Mouse (Mus musculus) midbrain, embryonic 11.5 days (tissue): ENCODE data around the gene Lmcd1. TPM values are rescaled to one million over a fixed set of nuclear protein-coding genes. Genes with fewer than 3 reads are reported as not detected.

ENCODE experiments used
- ATAC-seq: fragments of 200-750 bp; cut with Nextera tagmentation; 2 replicates; pipeline ENCODE4 v1.8.0; 2017; ENCODE audit warnings: moderate TSS enrichment, moderate library complexity; ENCODE audit not compliant: low FRiP score
- DNase-seq: peaks from one replicate; pipeline ENCODE4 v3.0.0; 2015; ENCODE audit warnings: low spot score; ENCODE audit errors: missing footprints
- H3K27ac ChIP-seq: fragments of 300-500 bp; sonication (generic); 2 replicates; pipeline ENCODE4 v1.5.1; 2014; ENCODE audit warnings: low read depth, low read length
- H3K27me3 ChIP-seq: fragments of 300-500 bp; sonication (generic); 2 replicates; pipeline ENCODE4 v1.6.1; 2014; ENCODE audit warnings: mild to moderate bottlenecking, low read length, moderate library complexity, mixed read lengths; ENCODE audit not compliant: control insufficient read depth, insufficient read depth
- H3K36me3 ChIP-seq: fragments of 300-500 bp; sonication (generic); 2 replicates; pipeline ENCODE4 v1.6.1; 2014; ENCODE audit warnings: mild to moderate bottlenecking, low read length, moderate library complexity, mixed read lengths; ENCODE audit not compliant: control insufficient read depth, insufficient read depth
- H3K4me1 ChIP-seq: fragments of 300-500 bp; sonication (generic); 2 replicates; pipeline ENCODE4 v1.6.1; 2014; ENCODE audit warnings: low read length; ENCODE audit not compliant: control insufficient read depth, insufficient read depth
- H3K4me2 ChIP-seq: fragments of 300-500 bp; sonication (generic); 2 replicates; pipeline ENCODE4 v1.6.1; 2014; ENCODE audit warnings: mild to moderate bottlenecking, moderate library complexity
- H3K4me3 ChIP-seq: fragments of 300-500 bp; sonication (generic); 2 replicates; pipeline ENCODE4 v1.5.1; 2014; ENCODE audit warnings: low read depth, low read length
- H3K9ac ChIP-seq: fragments of 300-500 bp; sonication (generic); 2 replicates; pipeline ENCODE4 v1.6.1; 2014; ENCODE audit warnings: low read length
- H3K9me3 ChIP-seq: fragments of 300-500 bp; sonication (generic); 2 replicates; pipeline ENCODE4 v1.6.1; 2016; ENCODE audit warnings: low read length; ENCODE audit not compliant: control insufficient read depth
- WGBS: fragments of 180-500 bp; shearing (Covaris S2); extraction: QIAGEN DNeasy Blood & Tissue Kit; methylation state at CpG from one replicate; pipeline ENCODE4 v1.1.7; 2014; 5-methylcytosine and 5-hydroxymethylcytosine counted together
- polyA plus RNA-seq: library from polyadenylated mRNA; unstranded; fragments of >200 nt; fragmentation: Nextera tagmentation; extraction: Ambion mirVana; gene quantifications from 2 replicates; pipeline ENCODE4 v1.2.1, GENCODE M21; 2014

Gene Lmcd1
- polyA plus RNA-seq, 1 experiment from 2014 or later: 3.0 TPM

DNA sequence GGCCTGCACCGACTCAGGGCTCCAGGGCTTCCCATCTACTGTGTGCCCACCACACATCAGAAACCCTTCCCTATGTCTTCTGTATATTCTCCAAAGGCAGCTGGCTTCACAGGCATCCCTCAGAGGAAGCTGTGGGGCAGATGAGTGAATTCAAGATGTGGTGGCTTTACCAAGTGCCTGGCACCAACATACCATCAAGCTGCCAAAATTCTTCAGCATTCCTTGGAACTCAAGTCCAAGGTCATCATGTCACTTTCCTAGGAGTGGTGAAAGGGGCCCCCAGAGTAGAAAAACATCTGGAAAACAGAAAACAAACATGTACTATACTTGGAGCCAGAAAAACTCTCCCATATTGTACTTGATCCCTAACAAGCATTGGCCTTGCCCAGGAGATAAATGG lies 85.8 kb downstream of the Lmcd1 start:
- no peak for DNase-seq
- Histone ChIP-seq H3K9ac (no peak overlapping the region), H3K4me1 (no peaks in the 10 kb centered on the region), H3K27me3 (no peaks in the 10 kb centered on the region), H3K9me3 (no peaks in the 10 kb centered on the region), H3K4me2 (no peak overlapping the region), H3K27ac (no peak overlapping the region), H3K36me3 (no peaks in the 10 kb centered on the region), H3K4me3 (no peak overlapping the region)
- WGBS: 93% methylated on average over 1 of the region's 1 CpGs
- no peak for ATAC-seq

DNA sequence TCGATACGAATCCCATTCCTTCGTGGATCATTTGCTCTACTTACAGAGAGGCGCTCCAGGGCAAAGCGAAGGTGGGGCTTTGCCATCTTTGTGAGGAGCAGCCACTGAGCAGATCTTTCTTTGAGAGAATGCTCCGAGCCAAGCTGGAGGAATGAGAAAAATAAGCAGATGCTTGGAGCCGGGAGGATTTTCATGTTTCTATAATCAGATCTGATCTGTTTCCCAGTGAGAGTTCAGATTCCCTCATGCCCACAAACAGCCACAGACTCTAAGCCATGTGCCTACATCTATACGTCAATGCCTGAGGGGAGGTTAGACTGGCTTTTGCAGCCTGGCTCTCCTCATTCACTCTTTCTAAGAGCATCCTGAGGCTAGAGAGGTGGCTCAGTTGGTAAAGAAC lies 87.1 kb downstream of the Lmcd1 start:
- no peak overlapping the region for H3K9ac ChIP-seq
- WGBS: 83% methylated on average over 8 of the region's 8 CpGs
- DNase-seq (peak; percentile 75), ATAC-seq (peak; percentile 27; the same call in 1 of the 2 replicates)
- no peaks in the 10 kb centered on the region for H3K9me3 ChIP-seq
- no peak overlapping the region for H3K4me3 ChIP-seq
- H3K27ac ChIP-seq: no peak overlapping the region
- no peaks in the 10 kb centered on the region for H3K4me1 ChIP-seq
- no peaks in the 10 kb centered on the region for H3K36me3 ChIP-seq
- H3K4me2 ChIP-seq: no peak overlapping the region
- no peaks in the 10 kb centered on the region for H3K27me3 ChIP-seq

DNA sequence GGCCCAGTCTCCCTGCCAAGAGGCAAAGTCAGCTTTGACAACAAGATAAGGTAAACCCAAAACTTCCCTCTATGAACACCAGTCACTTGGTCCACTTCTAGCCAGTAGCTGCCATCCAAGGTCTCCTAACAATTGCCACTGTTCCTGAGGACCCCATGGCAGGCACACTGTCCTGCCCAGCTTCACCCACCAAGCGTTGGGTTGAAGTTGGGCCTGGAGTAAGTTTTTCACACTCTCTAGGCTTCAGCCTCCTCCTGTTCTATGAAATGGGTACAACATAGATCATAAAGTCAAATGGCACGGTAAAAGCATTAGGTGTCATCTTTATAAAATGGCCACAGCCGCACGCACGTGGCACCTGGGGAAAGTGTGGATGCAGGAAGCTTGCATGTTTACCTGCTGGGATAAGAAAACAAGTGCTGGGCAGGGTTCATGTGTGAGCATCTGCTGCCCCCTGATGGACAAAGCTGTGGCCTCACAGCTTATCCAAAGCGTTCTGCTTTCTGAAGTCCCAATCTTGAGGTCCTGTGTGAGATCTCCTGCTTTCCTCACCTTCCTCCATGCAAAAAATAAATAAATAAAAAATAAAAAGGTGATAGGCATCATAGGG lies 88.9 kb downstream of the Lmcd1 start:
- no peaks in the 10 kb centered on the region for H3K27me3 ChIP-seq
- H3K9ac ChIP-seq: no peak overlapping the region
- ATAC-seq (peak; percentile 56), DNase-seq (peak; percentile 86)
- no peak overlapping the region for H3K4me3 ChIP-seq
- 51% methylated on average over 6 of the region's 6 CpGs for WGBS
- no peak overlapping the region for H3K4me2 ChIP-seq
- H3K36me3 ChIP-seq: no peaks in the 10 kb centered on the region
- no peak overlapping the region for H3K27ac ChIP-seq
- no peaks in the 10 kb centered on the region for H3K4me1 ChIP-seq
- no peaks in the 10 kb centered on the region for H3K9me3 ChIP-seq

DNA sequence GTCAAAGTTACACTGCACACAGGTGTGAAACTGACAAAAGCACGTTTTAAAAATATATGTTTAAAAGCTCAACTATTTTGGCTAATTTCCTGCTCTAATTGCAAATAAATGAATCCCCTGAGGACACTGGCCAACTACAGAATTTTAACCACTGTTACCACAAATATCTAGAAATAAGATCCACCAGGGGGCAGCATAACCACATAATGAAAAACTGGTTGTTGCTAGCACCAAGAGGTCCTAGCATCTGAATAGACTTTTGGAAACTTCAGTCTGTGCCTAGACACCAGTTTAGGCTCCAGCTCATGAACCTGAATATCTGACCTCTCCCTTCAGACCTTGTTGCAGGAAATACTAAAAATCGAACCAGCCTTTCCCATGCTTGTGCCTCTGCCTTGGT lies 91.0 kb downstream of the Lmcd1 start:
- no peaks in the 10 kb centered on the region for H3K36me3 ChIP-seq
- H3K4me2 ChIP-seq: no peak overlapping the region
- no peaks in the 10 kb centered on the region for H3K4me1 ChIP-seq
- no peaks in the 10 kb centered on the region for H3K9me3 ChIP-seq
- WGBS: 43% methylated on average over 2 of the region's 2 CpGs
- no peak overlapping the region for H3K27ac ChIP-seq
- H3K4me3 ChIP-seq: no peak overlapping the region
- DNase-seq (peak; percentile 93), ATAC-seq (no peak)
- no peaks in the 10 kb centered on the region for H3K27me3 ChIP-seq
- no peak overlapping the region for H3K9ac ChIP-seq

DNA sequence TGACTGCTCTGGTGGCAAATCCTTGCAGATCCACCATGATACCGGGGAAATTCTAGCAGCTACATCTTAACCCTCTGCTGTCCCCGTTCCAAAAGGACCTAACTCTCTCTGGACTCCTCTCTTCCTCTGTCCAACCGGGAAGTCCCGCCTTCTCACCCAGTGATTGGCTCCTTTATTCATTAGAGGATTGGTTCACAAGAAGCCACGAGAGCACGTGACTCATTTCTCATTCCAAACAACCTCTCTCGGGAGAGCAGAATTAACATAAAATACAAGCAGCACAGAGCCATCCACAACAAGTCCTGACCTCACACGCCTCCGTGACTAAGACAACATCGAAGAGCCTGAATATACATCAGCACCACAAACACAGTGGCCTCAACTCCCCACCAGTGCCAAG lies 91.7 kb downstream of the Lmcd1 start:
- H3K36me3 ChIP-seq: no peaks in the 10 kb centered on the region

DNA sequence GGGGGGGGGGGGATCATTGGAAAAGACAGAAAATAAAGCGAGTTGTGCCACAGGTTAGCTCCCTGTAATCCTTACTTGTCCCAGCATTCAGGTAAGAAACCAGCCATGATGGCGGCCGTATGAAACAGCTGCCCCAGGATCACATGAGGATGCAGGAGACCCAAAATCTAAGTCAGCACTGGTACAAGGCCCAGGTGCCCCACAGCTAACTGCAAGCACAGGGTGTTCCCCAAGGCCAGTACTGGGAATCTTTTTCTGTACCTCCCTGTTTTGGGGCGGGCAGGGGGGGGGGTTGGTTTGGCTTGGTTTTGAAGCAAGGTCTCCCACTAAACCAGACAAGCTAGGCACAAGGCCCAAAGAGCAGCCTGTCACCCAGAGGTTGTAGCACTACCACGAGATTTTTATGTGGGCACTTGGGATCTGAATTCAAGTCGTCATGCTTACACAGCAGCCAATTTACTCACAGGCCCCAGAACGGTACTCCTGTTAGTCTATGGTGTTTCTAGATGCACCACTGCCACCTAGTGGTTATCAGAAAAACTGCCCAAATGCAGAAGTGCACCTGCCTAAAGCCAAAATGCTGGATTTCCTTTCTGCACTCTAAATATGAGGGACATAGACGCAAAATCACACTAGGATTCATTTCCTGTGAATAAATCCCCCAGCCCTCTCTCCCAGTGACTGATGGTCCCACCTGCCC lies 100.5 kb downstream of the Lmcd1 start:
- ATAC-seq: peak; percentile 68
- WGBS: 46% methylated on average over 8 of the region's 8 CpGs
- no peak overlapping the region for H3K9ac ChIP-seq
- H3K9me3 ChIP-seq: no peaks in the 10 kb centered on the region
- no peaks in the 10 kb centered on the region for H3K27me3 ChIP-seq
- DNase-seq: peak; percentile 88
- H3K36me3 ChIP-seq: no peaks in the 10 kb centered on the region
- no peak overlapping the region for H3K27ac ChIP-seq
- H3K4me3 ChIP-seq: no peak overlapping the region
- no peaks in the 10 kb centered on the region for H3K4me1 ChIP-seq
- H3K4me2 ChIP-seq: no peak overlapping the region

More for the DNA sequence above, 91.7 kb downstream of the Lmcd1 start:
- Histone ChIP-seq H3K27me3 (no peaks in the 10 kb centered on the region), H3K9ac (no peak overlapping the region), H3K9me3 (no peaks in the 10 kb centered on the region), H3K27ac (no peak overlapping the region), H3K4me2 (no peak overlapping the region), H3K4me1 (no peaks in the 10 kb centered on the region), H3K4me3 (no peak overlapping the region)
- DNase-seq (no peak), ATAC-seq (peak; percentile 39; the same call in 1 of the 2 replicates)
- WGBS: 91% methylated on average over 10 of the region's 10 CpGs

DNA sequence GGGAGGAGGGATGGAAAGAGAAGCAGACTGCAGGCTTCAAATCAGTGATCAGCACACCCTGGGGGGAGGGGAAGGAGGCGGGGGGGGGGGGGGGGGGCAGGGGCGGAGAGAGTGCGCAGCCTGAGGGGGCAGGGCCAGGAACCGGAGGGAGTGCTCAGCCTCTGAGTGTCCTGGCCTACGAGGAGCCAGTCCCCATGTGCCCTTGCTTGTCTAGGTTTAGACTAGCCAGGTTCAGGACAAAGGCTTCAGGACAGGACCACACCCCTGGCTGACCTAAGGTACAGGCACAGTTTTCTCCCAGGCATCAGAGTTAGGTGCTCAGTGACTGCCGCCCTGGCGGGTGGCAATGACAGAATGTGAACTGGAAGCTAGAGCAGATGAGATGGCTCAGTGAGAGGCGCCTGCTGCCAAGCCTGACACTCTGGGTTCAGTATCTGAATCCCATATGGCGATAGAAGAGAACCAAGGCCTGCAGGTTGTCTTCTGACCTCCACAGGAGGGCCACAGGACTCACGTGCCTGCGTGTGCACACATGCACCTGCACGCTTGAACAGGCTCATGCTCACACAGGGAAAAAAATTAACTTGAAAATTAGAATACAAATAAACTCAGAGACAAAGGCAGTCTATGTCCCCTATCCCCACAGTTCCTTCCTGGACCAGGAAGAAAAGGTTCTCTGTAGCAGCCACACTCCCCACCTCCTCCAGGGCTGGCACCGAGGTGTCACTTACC lies 102.3 kb downstream of the Lmcd1 start:
- DNase-seq (peak; percentile 75), ATAC-seq (peak; percentile 17; the same call in 1 of the 2 replicates)
- Histone ChIP-seq H3K9me3 (no peaks in the 10 kb centered on the region), H3K27ac (no peak overlapping the region), H3K36me3 (no peaks in the 10 kb centered on the region), H3K4me3 (no peak overlapping the region), H3K9ac (no peak overlapping the region), H3K4me1 (no peaks in the 10 kb centered on the region), H3K27me3 (no peaks in the 10 kb centered on the region), H3K4me2 (no peak overlapping the region)
- 56% methylated on average over 12 of the region's 13 CpGs for WGBS

DNA sequence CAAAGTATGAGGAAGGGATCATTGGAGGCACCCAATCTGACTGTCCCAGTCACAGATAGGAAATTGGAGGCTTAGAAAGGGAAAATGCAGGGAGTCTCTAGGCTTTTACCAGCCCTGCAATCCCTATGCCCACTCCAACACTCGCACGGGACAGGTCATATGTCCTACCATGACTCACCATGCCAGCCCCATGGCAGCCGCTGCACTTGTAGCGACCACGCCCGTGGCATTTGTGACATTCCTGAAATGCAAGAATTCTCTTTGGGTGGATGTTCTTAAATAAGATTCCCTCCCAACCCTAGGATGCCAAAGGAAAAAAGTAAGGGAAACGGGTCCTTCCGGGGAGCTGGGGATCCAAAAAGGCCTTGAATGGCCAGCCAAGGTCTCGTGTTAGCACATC lies 105.5 kb downstream of the Lmcd1 start:
- Histone ChIP-seq H3K9ac (no peak overlapping the region), H3K4me2 (no peak overlapping the region), H3K4me1 (no peaks in the 10 kb centered on the region), H3K27ac (no peak overlapping the region), H3K9me3 (no peaks in the 10 kb centered on the region), H3K36me3 (no peaks in the 10 kb centered on the region), H3K27me3 (no peaks in the 10 kb centered on the region), H3K4me3 (no peak overlapping the region)
- 94% methylated on average over 9 of the region's 9 CpGs for whole genome bisulfite sequencing
- DNase-seq (peak; percentile 6), ATAC-seq (no peak)
